Mouse (Mus musculus) hindbrain, embryonic 14.5 days (tissue): ENCODE data around the gene Axl. TPM values are rescaled to one million over a fixed set of nuclear protein-coding genes. Genes with fewer than 3 reads are reported as not detected.

ENCODE experiments used
- ATAC-seq: fragments of 200-750 bp; cut with Nextera tagmentation; 2 replicates; pipeline ENCODE4 v1.8.0; 2017; ENCODE audit warnings: moderate number of reproducible peaks, mild to moderate bottlenecking, moderate TSS enrichment, moderate library complexity; ENCODE audit not compliant: low FRiP score
- DNase-seq: peaks from one replicate; pipeline ENCODE4 v3.0.0-alpha.2; 2015; ENCODE audit warnings: low spot score
- H3K27ac ChIP-seq: fragments of 300-500 bp; sonication (generic); 2 replicates; pipeline ENCODE4 v1.5.1; 2014; ENCODE audit warnings: mild to moderate bottlenecking, moderate library complexity
- H3K27me3 ChIP-seq: fragments of 300-500 bp; sonication (generic); 2 replicates; pipeline ENCODE4 v1.6.1; 2014; ENCODE audit warnings: mild to moderate bottlenecking, low read length, mixed read lengths; ENCODE audit not compliant: control insufficient read depth, insufficient read depth
- H3K36me3 ChIP-seq: fragments of 300-500 bp; sonication (generic); replicated peaks from 2 replicates; pipeline ENCODE4 v1.6.1; 2014; ENCODE audit not compliant: control insufficient read depth, insufficient read depth
- H3K4me1 ChIP-seq: fragments of 300-500 bp; sonication (generic); replicated peaks from 2 replicates; pipeline ENCODE4 v1.6.1; 2014; ENCODE audit warnings: antibody characterized with exemption, low read length, mixed read lengths; ENCODE audit not compliant: control insufficient read depth, insufficient read depth
- H3K4me2 ChIP-seq: fragments of 300-500 bp; sonication (generic); replicated peaks from 2 replicates; pipeline ENCODE4 v1.6.1; 2014; ENCODE audit warnings: mild to moderate bottlenecking, moderate library complexity
- H3K4me3 ChIP-seq: fragments of 300-500 bp; sonication (generic); replicated peaks from 2 replicates; pipeline ENCODE4 v1.5.1; 2014; ENCODE audit warnings: mild to moderate bottlenecking, low read length
- H3K9ac ChIP-seq: fragments of 300-500 bp; sonication (generic); 2 replicates; pipeline ENCODE4 v1.6.1; 2014
- H3K9me3 ChIP-seq: fragments of 300-500 bp; sonication (generic); 2 replicates; pipeline ENCODE4 v1.6.1; 2016; ENCODE audit warnings: low read length; ENCODE audit not compliant: control insufficient read depth
- WGBS: fragments of 180-500 bp; shearing (Covaris S2); extraction: QIAGEN DNeasy Blood & Tissue Kit; methylation state at CpG from one replicate; pipeline ENCODE4 v1.1.7; 2014; 5-methylcytosine and 5-hydroxymethylcytosine counted together
- polyA plus RNA-seq: library from polyadenylated mRNA; unstranded; fragments of >200 nt; fragmentation: Nextera tagmentation; extraction: Ambion mirVana; gene quantifications from 2 replicates; pipeline ENCODE4 v1.2.1, GENCODE M21; 2014

Gene Axl
- polyA plus RNA-seq, 1 experiment from 2014 or later = 20.6 TPM

- ATAC-seq = no peak
These were observed 67.7 kb downstream of the Axl start for GRCm38 (mm10) chr7:25720760-25721159.

GRCm38 (mm10) chr7:25719761-25720610 is 68.5 kb downstream of the Axl start:
- Histone ChIP-seq H3K9ac (0 out of 2 replicates have a peak overlapping the region, but pooled peaks have one; percentile 66), H3K4me1 (peaks cover 17% of the 10 kb centered on the region), H3K9me3 (no peaks in the 10 kb centered on the region), H3K4me3 (no peak overlapping the region), H3K27me3 (no peaks in the 10 kb centered on the region), H3K27ac (no peak overlapping the region), H3K36me3 (peaks cover 69% of the 10 kb centered on the region), H3K4me2 (peak overlapping the region; percentile 89; the same call in 1 of the 2 replicates)
- 61% methylated on average over 10 of the region's 10 CpGs for WGBS
- ATAC-seq (peak; percentile 31), DNase-seq (peak; percentile 83)

More at GRCm38 (mm10) chr7:25720760-25721159, 67.7 kb downstream of the Axl start:
- 95% methylated on average over 5 of the region's 5 CpGs for WGBS
- DNase-seq = no peak
- Histone ChIP-seq H3K4me2 (no peak overlapping the region), H3K4me1 (peaks cover 17% of the 10 kb centered on the region), H3K9me3 (no peaks in the 10 kb centered on the region), H3K27me3 (no peaks in the 10 kb centered on the region), H3K36me3 (peaks cover 69% of the 10 kb centered on the region), H3K9ac (no peak overlapping the region), H3K27ac (no peak overlapping the region), H3K4me3 (no peak overlapping the region)

- Histone ChIP-seq H3K4me3 (peak within 1 kb of the TSS; percentile 74), H3K36me3 (peaks cover 69% of the 10 kb centered on the region), H3K4me1 (peaks cover 17% of the 10 kb centered on the region), H3K27ac (peak within 1 kb of the TSS; percentile 75), H3K27me3 (no peaks in the 10 kb centered on the region), H3K9ac (peak within 1 kb of the TSS; percentile 66), H3K9me3 (no peaks in the 10 kb centered on the region), H3K4me2 (peak within 1 kb of the TSS; percentile 89)
- peak; percentile 89 for ATAC-seq
- 5% methylated on average over 32 of the region's 32 CpGs for WGBS
- peak; percentile 98 for DNase-seq
These were observed 69.6 kb downstream of the Axl start, which contains the start of gene Ccdc97 for GRCm38 (mm10) chr7:25718788-25719417. Gene Ccdc97, minus strand, starts transcription at chr7:25719088.

GRCm38 (mm10) chr7:25717478-25717877 is 71.0 kb downstream of the Axl start:
- no peaks in the 10 kb centered on the region for H3K27me3 ChIP-seq
- H3K9ac ChIP-seq = no peak overlapping the region
- peak overlapping the region; percentile 89 for H3K4me2 ChIP-seq
- DNase-seq (no peak), ATAC-seq (no peak)
- no peaks in the 10 kb centered on the region for H3K9me3 ChIP-seq
- peaks cover 17% of the 10 kb centered on the region for H3K4me1 ChIP-seq
- peaks cover 69% of the 10 kb centered on the region for H3K36me3 ChIP-seq
- no peak overlapping the region for H3K4me3 ChIP-seq
- no peak overlapping the region for H3K27ac ChIP-seq
- 92% methylated on average over 3 of the region's 3 CpGs for WGBS

GRCm38 (mm10) chr7:25715731-25716271 is 72.7 kb downstream of the Axl start:
- H3K9ac ChIP-seq = no peak overlapping the region
- 96% methylated on average over 22 of the region's 22 CpGs for WGBS
- no peaks in the 10 kb centered on the region for H3K27me3 ChIP-seq
- H3K27ac ChIP-seq = no peak overlapping the region
- no peaks in the 10 kb centered on the region for H3K9me3 ChIP-seq
- DNase-seq (no peak), ATAC-seq (no peak)
- no peak overlapping the region for H3K4me2 ChIP-seq
- H3K4me3 ChIP-seq = no peak overlapping the region
- H3K4me1 ChIP-seq = peaks cover 21% of the 10 kb centered on the region
- H3K36me3 ChIP-seq = peaks cover 53% of the 10 kb centered on the region

- peaks cover 27% of the 10 kb centered on the region for H3K4me1 ChIP-seq
- no peak for ATAC-seq
These were observed 73.9 kb downstream of the Axl start for GRCm38 (mm10) chr7:25714581-25714980.

GRCm38 (mm10) chr7:25712801-25713200 is 75.7 kb downstream of the Axl start:
- Histone ChIP-seq H3K4me3 (no peak overlapping the region), H3K4me2 (no peak overlapping the region), H3K9ac (no peak overlapping the region), H3K27ac (no peak overlapping the region), H3K27me3 (no peaks in the 10 kb centered on the region), H3K4me1 (peaks cover 17% of the 10 kb centered on the region), H3K9me3 (no peaks in the 10 kb centered on the region), H3K36me3 (peaks cover 46% of the 10 kb centered on the region)
- WGBS = 96% methylated on average over 9 of the region's 9 CpGs
- no peak for ATAC-seq
- no peak for DNase-seq

More at GRCm38 (mm10) chr7:25714581-25714980, 73.9 kb downstream of the Axl start:
- no peak overlapping the region for H3K9ac ChIP-seq
- H3K27me3 ChIP-seq = no peaks in the 10 kb centered on the region
- H3K9me3 ChIP-seq = no peaks in the 10 kb centered on the region
- no peak overlapping the region for H3K4me2 ChIP-seq
- WGBS = 96% methylated on average over 8 of the region's 8 CpGs
- peaks cover 46% of the 10 kb centered on the region for H3K36me3 ChIP-seq
- H3K4me3 ChIP-seq = no peak overlapping the region
- no peak for DNase-seq
- no peak overlapping the region for H3K27ac ChIP-seq

- DNase-seq = no peak
- no peak overlapping the region for H3K27ac ChIP-seq
- WGBS = 22% methylated on average over 7 of the region's 7 CpGs
These were observed 76.7 kb downstream of the Axl start for GRCm38 (mm10) chr7:25711731-25712197.

GRCm38 (mm10) chr7:25711165-25711564 is 77.3 kb downstream of the Axl start:
- Histone ChIP-seq H3K36me3 (peaks cover 38% of the 10 kb centered on the region), H3K4me2 (no peak overlapping the region), H3K4me1 (peaks cover 12% of the 10 kb centered on the region), H3K4me3 (no peak overlapping the region), H3K27me3 (no peaks in the 10 kb centered on the region), H3K9ac (no peak overlapping the region), H3K9me3 (no peaks in the 10 kb centered on the region), H3K27ac (no peak overlapping the region)
- no peak for DNase-seq
- ATAC-seq = no peak
- WGBS = 74% methylated on average over 5 of the region's 5 CpGs

More at GRCm38 (mm10) chr7:25711731-25712197, 76.7 kb downstream of the Axl start:
- Histone ChIP-seq H3K4me3 (no peak overlapping the region), H3K9ac (no peak overlapping the region), H3K4me1 (peaks cover 12% of the 10 kb centered on the region), H3K9me3 (no peaks in the 10 kb centered on the region), H3K4me2 (no peak overlapping the region), H3K36me3 (peaks cover 42% of the 10 kb centered on the region), H3K27me3 (no peaks in the 10 kb centered on the region)
- no peak for ATAC-seq
